17 mouse cellular contexts compared by ENCODE assay signal in genomic region chr6:37773294-37773693, GRCm38 (mm10).
"Had no signal": no experiment of that assay in that cellular context is flagged by ENCODE, and none has a peak within 500 bp of the region (broad histone marks: within the 10 kb centered on the region; RNA-seq: fewer than 3 reads in every experiment).

No protein-coding gene starts in this region.

- H3K9me3 ChIP-seq: neural tube, embryonic 13.5 days; neural tube, embryonic 15.5 days; stomach, embryonic 15.5 days had no signal

- ATAC-seq: midbrain, embryonic 16.5 days had no signal

- H3K36me3 ChIP-seq: midbrain, embryonic 10.5 days; midbrain, embryonic 12.5 days; neural tube, embryonic 13.5 days; neural tube, embryonic 15.5 days; stomach, embryonic 15.5 days had no signal

- H3K4me2 ChIP-seq: lung, embryonic 14.5 days; midbrain, embryonic 12.5 days; neural tube, embryonic 13.5 days; neural tube, embryonic 15.5 days; stomach, embryonic 15.5 days had no signal

- H3K27me3 ChIP-seq: midbrain, embryonic 12.5 days; neural tube, embryonic 13.5 days; neural tube, embryonic 15.5 days; stomach, embryonic 15.5 days had no signal

- DNase-seq: lung, adult 18-20 months; lung, embryonic 14.5 days; lung, postnatal 10 days; lung, postnatal 4 days; midbrain, embryonic 14.5 days; right cerebral cortex, postnatal 14 days; thymus, adult 2 months; thymus, postnatal 25 days; thymus, postnatal 4 days had no signal

- H3K9ac ChIP-seq: lung, embryonic 14.5 days; midbrain, embryonic 12.5 days; neural tube, embryonic 13.5 days; neural tube, embryonic 15.5 days; stomach, embryonic 15.5 days had no signal

- H3K4me1 ChIP-seq: midbrain, embryonic 10.5 days; midbrain, embryonic 12.5 days; neural tube, embryonic 13.5 days; neural tube, embryonic 15.5 days; stomach, embryonic 15.5 days had no signal

- H3K4me3 ChIP-seq: midbrain, embryonic 10.5 days; midbrain, embryonic 12.5 days; myocyte; neural tube, embryonic 13.5 days; neural tube, embryonic 15.5 days; stomach, embryonic 15.5 days had no signal

- H3K27ac ChIP-seq: midbrain, embryonic 10.5 days; midbrain, embryonic 12.5 days; neural tube, embryonic 13.5 days; neural tube, embryonic 15.5 days; stomach, embryonic 15.5 days; stomach, postnatal 0 days had no signal
